Mouse (Mus musculus): ENCODE measurements at regions not wholly inside any gene's neighbourhood (a gene's known extent, or its start where the extent isn't known, plus 50 kb on each side); places are given as distances from the start of the nearest gene placed in this dataset.
"Not testable (repeated sequence)": the region's sequence is repeated elsewhere in the genome, so short reads cannot be mapped to it uniquely, and the experiment has no call there.

GRCm38 (mm10) chr1:17932108-17932810 lies 213.4 kb downstream of the Crisp4 start:
- WGBS: 68% methylated on average over 4 of the region's 4 CpGs
- not testable (repeated sequence) for ATAC-seq (replicated peaks; ENCODE audit: insufficient number of reproducible peaks, low FRiP score, low TSS enrichment, low read depth); H3K9me3 ChIP-seq (replicated peaks; ENCODE audit: control insufficient read depth, low read length); H3K36me3 ChIP-seq (replicated peaks; ENCODE audit: control insufficient read depth, insufficient read depth, low read depth, low read length); H3K4me3 ChIP-seq (ENCODE audit: low read depth, low read length); H3K4me2 ChIP-seq (ENCODE audit: low read depth, low read length); H3K9ac ChIP-seq (replicated peaks; ENCODE audit: low read length); DNase-seq (ENCODE audit: low spot score); H3K27ac ChIP-seq (replicated peaks; ENCODE audit: low read depth, low read length); H3K27me3 ChIP-seq (ENCODE audit: control insufficient read depth, insufficient read depth, low read length); H3K4me1 ChIP-seq (ENCODE audit: control insufficient read depth, insufficient read depth, low read length)

All from embryonic facial prominence, embryonic 11.5 days (tissue).